19 mouse cellular contexts compared by ENCODE assay signal in genomic region chr10:95291133-95291876, GRCm38 (mm10). TPM values are rescaled to one million over a fixed set of nuclear protein-coding genes. Genes with fewer than 3 reads are reported as not detected.
A peak's percentile ranks its signal among the peaks of the same experiment; 100 is the strongest.
DNase-seq lines count a peak whose midpoint lies in the region; ATAC-seq lines count a peak whose summit lies in the region.
"Had no signal": no experiment of that assay in that cellular context is flagged by ENCODE, and none has a peak within 500 bp of the region (broad histone marks: within the 10 kb centered on the region; RNA-seq: fewer than 3 reads in every experiment).

No protein-coding gene starts in this region.

- no peak overlapping the region; the same call in 1 of the 2 replicates for H3K27ac ChIP-seq in lung, embryonic 16.5 days (ENCODE audit: low read length)
- H3K27ac ChIP-seq in hindbrain, embryonic 11.5 days (ENCODE audit: low read depth, low read length) = no peak overlapping the region
- H3K27ac ChIP-seq: embryonic facial prominence, embryonic 12.5 days; forebrain, embryonic 12.5 days; gastrocnemius, adult 2 months; heart, embryonic 13.5 days; hindbrain, postnatal 0 days; layer of hippocampus, adult 2 months had no signal

- H3K36me3 ChIP-seq in lung, embryonic 16.5 days (ENCODE audit: control insufficient read depth, insufficient read depth, low read length) = no peaks in the 10 kb centered on the region
- no peaks in the 10 kb centered on the region for H3K36me3 ChIP-seq in splenic B cell, adult 2 months (ENCODE audit: control insufficient read depth, insufficient read depth, low read length, poor library complexity, severe bottlenecking)
- no peaks in the 10 kb centered on the region for H3K36me3 ChIP-seq in hindbrain, embryonic 11.5 days (ENCODE audit: control insufficient read depth, insufficient read depth, low read length)
- H3K36me3 ChIP-seq: embryonic facial prominence, embryonic 12.5 days; forebrain, embryonic 12.5 days; heart, embryonic 13.5 days had no signal

- 48% methylated on average over 13 of the region's 13 CpGs for WGBS in lung, embryonic 16.5 days
- 86% methylated on average over 13 of the region's 13 CpGs for WGBS in hindbrain, embryonic 11.5 days

- no peak overlapping the region for H3K4me3 ChIP-seq in lung, embryonic 16.5 days (ENCODE audit: low read length)
- no peak overlapping the region for H3K4me3 ChIP-seq in hindbrain, embryonic 11.5 days (ENCODE audit: low read depth, low read length)
- H3K4me3 ChIP-seq: embryonic facial prominence, embryonic 12.5 days; forebrain, embryonic 12.5 days; gastrocnemius, adult 2 months; heart, embryonic 13.5 days; layer of hippocampus, adult 2 months; myocyte had no signal

- no peak for DNase-seq in lung, postnatal 14 days
- DNase-seq in lung, postnatal 25 days (ENCODE audit: low spot score) = peak; percentile 56
- DNase-seq in splenic B cell, adult 2 months (ENCODE audit: low read depth, low spot score) = peak; percentile 83
- no peak for DNase-seq in hindbrain, embryonic 11.5 days (ENCODE audit: low spot score)
- DNase-seq in cerebellum, postnatal 36 days = no peak
- DNase-seq in cerebellum, adult 18-20 months = no peak
- DNase-seq: cerebellum, postnatal 10 days; gastrocnemius, adult 2 months; kidney, adult 8-10 months; thymus, adult 2 months had no signal

- H3K27me3 ChIP-seq in lung, embryonic 16.5 days (ENCODE audit: control insufficient read depth, insufficient read depth, low read depth, low read length) = no peaks in the 10 kb centered on the region
- no peaks in the 10 kb centered on the region for H3K27me3 ChIP-seq in splenic B cell, adult 2 months (ENCODE audit: control insufficient read depth, insufficient read depth, low read length, poor library complexity, severe bottlenecking)
- no peaks in the 10 kb centered on the region for H3K27me3 ChIP-seq in hindbrain, embryonic 11.5 days (ENCODE audit: control insufficient read depth, insufficient read depth, low read length)
- H3K27me3 ChIP-seq: embryonic facial prominence, embryonic 12.5 days; forebrain, embryonic 12.5 days; heart, embryonic 13.5 days; Patski had no signal

- no peaks in the 10 kb centered on the region for H3K9me3 ChIP-seq in lung, embryonic 16.5 days (ENCODE audit: control insufficient read depth, low read length)
- H3K9me3 ChIP-seq in hindbrain, embryonic 11.5 days (ENCODE audit: control insufficient read depth, low read length) = no peaks in the 10 kb centered on the region
- H3K9me3 ChIP-seq: embryonic facial prominence, embryonic 12.5 days; forebrain, embryonic 12.5 days; heart, embryonic 13.5 days had no signal

- peak; percentile 78 for ATAC-seq in lung, embryonic 16.5 days (ENCODE audit: low read depth)
- ATAC-seq in hematopoietic stem cell, adult 5-6 weeks (replicated peaks in 1 of 2; ENCODE audit: insufficient read depth in 1 of 2, low FRiP score in 2 of 2, low TSS enrichment in 1 of 2, low read depth in 1 of 2, poor library complexity in 2 of 2, severe bottlenecking in 2 of 2) = peak; percentile 81 to 90
- no peak for ATAC-seq in hindbrain, embryonic 11.5 days (ENCODE audit: low FRiP score)
- ATAC-seq: hindbrain, postnatal 0 days; Patski had no signal

- no peak overlapping the region for H3K4me2 ChIP-seq in lung, embryonic 16.5 days (ENCODE audit: low read depth, low read length)
- no peak overlapping the region for H3K4me2 ChIP-seq in hindbrain, embryonic 11.5 days (replicated peaks; ENCODE audit: low read depth, low read length)
- H3K4me2 ChIP-seq: embryonic facial prominence, embryonic 12.5 days; forebrain, embryonic 12.5 days; heart, embryonic 13.5 days had no signal

- H3K4me1 ChIP-seq in lung, embryonic 16.5 days (replicated peaks; ENCODE audit: control insufficient read depth, insufficient read depth, low read length) = peaks cover 6% of the 10 kb centered on the region; the same call in 1 of the 2 replicates
- no peaks in the 10 kb centered on the region for H3K4me1 ChIP-seq in hindbrain, embryonic 11.5 days (replicated peaks; ENCODE audit: control insufficient read depth, insufficient read depth, low read length)
- H3K4me1 ChIP-seq: embryonic facial prominence, embryonic 12.5 days; forebrain, embryonic 12.5 days had no signal

- H3K9ac ChIP-seq in lung, embryonic 16.5 days (ENCODE audit: low read length) = no peak overlapping the region
- no peak overlapping the region for H3K9ac ChIP-seq in hindbrain, embryonic 11.5 days (ENCODE audit: low read depth, low read length)
- H3K9ac ChIP-seq: embryonic facial prominence, embryonic 12.5 days; forebrain, embryonic 12.5 days; heart, embryonic 13.5 days had no signal

RNA-seq across cellular contexts. Expression of gene Cradd, which starts 32.6 kb away (rescaled TPM):
- 12.0 and 12.7 TPM in 2 replicates for polyA plus RNA-seq in lung, embryonic 16.5 days (2015; fragmentation: Nextera tagmentation; extraction: Ambion mirVana)
- 5.4 and 5.8 TPM in 2 replicates for total RNA-seq in hematopoietic stem cell, adult 5-6 weeks (2017)
- 16.0 and 17.6 TPM in 2 replicates for polyA plus RNA-seq in hindbrain, embryonic 11.5 days (2014; fragmentation: Nextera tagmentation; extraction: Ambion mirVana)

Comparison
In these comparisons a context has a peak if more than half of its experiments do, and no peak if none do; other contexts are left out.
1. DNase-seq: peak in lung, postnatal 25 days (single experiment) and splenic B cell, adult 2 months (single experiment); none in lung, postnatal 14 days (single experiment), hindbrain, embryonic 11.5 days (single experiment), cerebellum, postnatal 36 days (0 of 2) and cerebellum, adult 18-20 months (0 of 2).